Mouse (Mus musculus) large intestine, adult 2 months (tissue): ENCODE measurements around the gene Wasl. TPM values are rescaled to one million over a fixed set of nuclear protein-coding genes. Genes with fewer than 3 reads are reported as not detected.

Experiments used
- DNase-seq: peaks from one replicate; pipeline ENCODE4 v3.0.0-alpha.2; 2012; ENCODE audit warnings: low read depth, low spot score
- WGBS: fragments of 180-500 bp; shearing (Covaris S2); methylation state at CpG from one replicate; pipeline ENCODE4 v1.1.7; 2018; 5-methylcytosine and 5-hydroxymethylcytosine counted together
- polyA plus RNA-seq: library from polyadenylated mRNA; depleted of rRNA; stranded (reverse); fragments of >200 nt; gene quantifications from 2 replicates; pipeline ENCODE4 v1.2.3, GENCODE M21; 2012; rRNA removed

Gene Wasl
- polyA plus RNA-seq = 16.9 and 45.3 TPM in 2 replicates

GRCm38 (mm10) chr6:24664867-24665458, at the start of gene Wasl:
Gene Wasl (minus strand): TSS chr6:24665009.
- DNase-seq = peak; percentile 76
- under 1% methylated on average over 63 of the region's 63 CpGs for WGBS

GRCm38 (mm10) chr6:24707499-24707898, 42.7 kb upstream of the Wasl start:
- 21% methylated on average over 2 of the region's 2 CpGs for WGBS
- DNase-seq = no peak

DNA sequence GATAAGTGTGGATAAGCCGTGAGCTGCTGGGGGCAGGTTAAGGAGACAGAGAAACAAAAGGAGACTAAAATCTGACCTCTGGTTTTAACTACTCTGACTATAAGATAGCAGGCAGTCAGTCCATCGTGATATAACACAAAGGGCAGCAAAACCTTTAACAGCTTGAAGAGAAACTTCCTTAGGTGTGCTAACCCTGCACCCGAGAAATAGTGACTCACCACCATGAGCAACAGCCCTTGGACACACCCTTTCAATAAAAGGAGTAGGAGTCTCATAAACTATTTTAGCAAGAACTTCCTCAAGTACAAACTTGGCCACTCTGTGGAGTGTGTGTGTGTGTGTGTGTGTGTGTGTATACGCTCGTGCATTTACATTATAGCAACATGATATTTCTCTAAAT, 42.3 kb upstream of the Wasl start:
- WGBS = 27% methylated on average over 5 of the region's 5 CpGs
- peak; percentile 82 for DNase-seq

GRCm38 (mm10) chr6:24697216-24697615, 32.4 kb upstream of the Wasl start:
- 89% methylated on average over 5 of the region's 5 CpGs for WGBS

GRCm38 (mm10) chr6:24696117-24696516, 31.3 kb upstream of the Wasl start:
- 82% methylated on average over 4 of the region's 4 CpGs for WGBS
- no peak for DNase-seq

More at GRCm38 (mm10) chr6:24697216-24697615, 32.4 kb upstream of the Wasl start:
- no peak for DNase-seq

GRCm38 (mm10) chr6:24694455-24695410, 29.9 kb upstream of the Wasl start:
- DNase-seq = no peak
- 50% methylated on average over 11 of the region's 11 CpGs for WGBS

DNA sequence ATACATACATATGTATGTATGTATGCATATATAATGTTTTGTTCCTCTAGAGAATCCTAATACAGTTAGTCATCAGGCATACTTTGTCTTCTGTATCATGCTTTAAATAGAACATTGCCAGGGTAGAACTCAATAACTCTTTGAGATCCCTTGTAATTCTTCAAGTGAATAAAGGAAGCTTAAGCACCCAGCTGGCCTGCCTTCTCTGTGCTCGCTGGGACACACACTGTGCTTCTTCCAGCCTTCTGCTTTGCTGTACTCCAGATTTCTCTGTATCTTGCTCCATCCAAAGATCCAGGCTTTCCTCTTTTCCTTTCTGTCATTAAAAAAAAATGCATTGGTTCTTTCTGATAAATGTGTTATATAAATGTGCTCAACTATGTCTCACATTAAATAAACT, 23.1 kb upstream of the Wasl start:
- 67% methylated on average over 1 of the region's 1 CpGs for WGBS

DNA sequence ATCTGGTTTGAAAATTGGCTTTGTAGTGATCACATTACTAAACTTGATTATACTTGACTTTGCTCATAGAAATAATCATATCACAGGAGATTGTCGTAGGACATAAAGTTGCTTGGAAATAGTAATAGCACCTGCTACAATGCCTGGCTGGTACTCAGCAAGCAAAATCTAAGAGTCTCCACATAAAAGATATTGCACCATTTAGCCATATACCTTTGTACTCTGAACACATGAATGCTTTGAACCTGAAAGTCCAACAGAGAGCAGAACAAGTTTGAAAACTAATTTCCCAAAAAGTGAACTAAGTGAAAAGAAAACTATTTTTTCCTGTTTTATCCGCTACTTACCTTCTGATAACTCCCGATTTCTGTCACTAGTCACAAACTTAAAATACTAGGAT, 18.3 kb upstream of the Wasl start:
- 70% methylated on average over 3 of the region's 3 CpGs for WGBS
- no peak for DNase-seq

More for the DNA sequence above, 23.1 kb upstream of the Wasl start:
- DNase-seq = no peak

GRCm38 (mm10) chr6:24667829-24668228, 3.0 kb upstream of the Wasl start:
- 55% methylated on average over 3 of the region's 3 CpGs for WGBS
- DNase-seq = no peak

DNA sequence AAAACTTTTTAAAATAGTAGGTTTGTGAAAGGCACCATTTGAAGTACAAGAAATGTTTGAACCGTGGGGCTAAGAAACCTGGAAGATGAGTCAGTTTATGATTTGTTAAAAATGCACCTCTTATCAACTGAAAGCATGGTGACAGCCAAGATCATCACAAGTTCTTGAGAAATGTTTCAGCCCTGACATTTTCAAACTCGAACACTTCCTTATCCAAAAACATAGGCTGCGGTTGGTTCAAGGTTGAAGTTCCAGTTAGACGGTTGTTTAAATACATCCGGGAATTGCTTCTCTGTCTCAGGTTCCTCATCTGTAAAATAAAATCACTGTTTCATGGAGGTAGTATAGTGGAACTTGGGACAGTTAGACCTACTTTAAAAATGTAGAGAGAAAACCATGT, 1.4 kb upstream of the Wasl start:
- DNase-seq = no peak
- WGBS = 57% methylated on average over 5 of the region's 5 CpGs

DNA sequence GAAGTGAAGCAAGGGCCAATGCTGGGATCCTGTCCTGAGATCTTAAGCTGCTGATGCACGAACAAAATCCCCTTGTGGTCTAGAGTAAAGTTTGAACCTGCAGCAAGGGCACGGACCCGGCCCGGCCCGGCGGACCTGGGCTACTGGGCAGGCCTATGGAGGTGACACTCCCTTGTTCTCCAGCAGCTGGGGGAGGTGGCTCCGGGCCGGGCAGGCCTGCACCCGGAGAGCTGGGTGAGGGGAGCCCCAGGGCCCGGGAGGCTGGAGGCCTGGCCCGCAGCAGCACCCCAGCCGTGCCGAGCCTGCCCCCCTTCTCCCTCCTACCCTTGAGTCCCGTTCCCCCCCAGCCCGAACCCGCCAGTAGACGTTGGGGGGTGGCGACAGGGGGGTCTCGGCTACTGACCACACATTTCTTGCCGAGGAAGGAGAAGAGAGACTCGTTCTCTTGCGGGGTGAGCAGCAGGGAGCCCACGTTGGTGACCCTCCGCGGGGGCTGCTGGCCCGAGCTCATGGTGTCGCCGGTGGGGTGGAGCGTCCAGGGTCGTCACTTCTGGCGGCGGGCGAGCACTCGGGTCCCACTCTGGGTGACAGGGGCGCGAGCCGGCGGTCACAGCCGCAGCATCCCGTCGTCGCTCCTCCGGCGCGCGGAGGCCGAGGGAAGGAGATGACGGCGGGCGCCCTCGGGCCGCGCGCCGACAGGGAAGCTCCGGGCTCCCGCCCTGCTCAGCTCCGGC, 509 bp downstream of the Wasl start:
- DNase-seq = no peak
- under 1% methylated on average over 58 of the region's 58 CpGs for WGBS

DNA sequence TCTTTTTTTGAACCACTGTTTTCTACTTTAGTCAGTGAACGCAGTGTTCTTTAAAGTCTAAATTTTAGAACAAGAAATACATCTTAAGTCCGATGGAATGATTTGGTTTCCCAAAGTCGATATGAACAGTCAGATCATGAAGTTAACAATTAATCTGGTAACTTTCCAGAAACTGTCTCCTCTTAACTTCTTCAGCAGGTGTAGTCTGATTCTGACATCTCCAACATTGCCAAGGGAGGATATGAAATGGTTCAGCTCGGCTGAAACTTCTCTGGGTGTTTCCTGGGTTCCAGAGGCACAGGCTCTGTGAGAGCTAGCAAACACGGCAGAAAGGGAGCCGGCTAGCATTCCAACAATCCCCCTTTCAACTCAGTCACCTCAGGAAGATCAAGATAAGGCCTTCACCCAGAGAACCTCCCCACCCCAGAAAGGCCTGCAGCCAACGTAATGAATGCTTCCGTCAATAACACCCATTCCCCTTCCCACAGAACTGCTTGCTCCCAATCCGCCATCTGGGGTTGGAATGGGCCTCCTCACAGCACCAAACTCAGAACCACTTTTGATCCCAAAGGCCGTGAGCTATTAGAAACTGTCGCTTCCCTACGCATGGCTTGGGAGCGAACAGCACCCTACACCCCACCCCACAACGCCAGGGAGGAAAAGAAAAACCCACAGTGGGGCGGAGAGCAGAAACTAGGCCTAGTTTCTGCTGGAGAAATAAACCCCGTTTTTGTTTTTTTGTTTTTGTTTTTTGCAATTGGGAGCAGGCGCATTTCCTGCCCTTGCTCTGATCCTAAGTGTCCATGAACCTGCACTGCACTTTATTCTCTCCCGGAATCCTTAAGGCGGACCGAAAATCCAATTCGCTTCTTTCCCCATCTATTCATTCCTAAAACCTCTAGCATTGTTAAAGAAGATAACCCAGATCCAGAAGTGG, 1.3 kb downstream of the Wasl start:
- WGBS = 3% methylated on average over 21 of the region's 21 CpGs
- DNase-seq = no peak

DNA sequence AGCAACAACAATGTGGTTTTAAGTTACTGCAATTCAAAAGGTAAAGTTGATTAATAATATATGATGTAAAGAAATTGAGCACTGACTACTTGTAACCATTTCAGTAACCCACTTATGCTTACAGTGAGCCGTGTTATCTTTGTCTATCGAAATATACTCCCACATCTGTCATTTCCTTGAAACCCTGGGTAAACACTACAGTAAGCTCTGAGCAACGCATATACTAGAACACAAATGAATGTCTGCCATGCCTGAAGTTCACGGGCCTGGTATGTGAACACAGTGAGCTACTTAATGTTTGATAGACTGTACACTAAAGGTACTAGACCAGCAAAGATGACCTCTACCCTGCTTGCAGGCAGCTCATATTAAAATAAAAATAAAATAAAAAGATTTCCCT, 2.3 kb downstream of the Wasl start:
- WGBS = 11% methylated on average over 4 of the region's 4 CpGs
- no peak for DNase-seq

- 35% methylated on average over 4 of the region's 4 CpGs for WGBS
- no peak for DNase-seq
Measured at GRCm38 (mm10) chr6:24661879-24662278, 2.9 kb downstream of the Wasl start.

DNA sequence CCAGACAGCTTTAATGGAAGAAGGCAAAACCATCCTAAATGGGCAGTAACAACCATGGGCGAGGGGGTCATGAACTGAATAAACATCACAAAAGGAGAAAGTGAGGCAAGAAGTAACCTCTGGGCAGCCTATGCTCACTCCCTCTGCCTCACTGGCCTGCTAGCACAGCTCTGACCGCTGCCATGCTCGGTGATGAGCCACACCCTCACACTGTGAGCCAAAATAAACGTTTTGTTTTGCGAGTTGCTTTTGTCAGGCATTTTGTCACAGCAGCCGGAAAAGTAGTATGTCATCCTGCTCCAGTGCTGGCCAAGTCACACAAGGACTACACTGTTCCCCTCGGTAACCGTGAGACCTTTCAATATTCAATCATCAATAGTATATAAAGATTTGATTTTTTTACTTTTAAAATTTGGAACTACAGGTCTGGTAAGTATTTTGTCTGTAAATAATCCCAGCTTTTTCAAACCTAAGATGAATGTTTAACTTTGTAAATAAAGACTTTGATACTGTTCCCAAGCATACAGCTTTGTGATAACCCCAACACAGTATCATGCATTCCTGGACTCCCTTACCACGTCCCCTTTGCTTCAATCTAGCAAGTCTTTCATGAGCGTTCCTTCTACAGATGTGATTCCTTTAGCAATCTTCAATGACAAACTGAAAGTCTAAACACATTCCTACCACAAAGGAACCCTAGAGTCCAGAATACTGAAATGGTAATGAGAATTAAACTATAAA, 7.0 kb downstream of the Wasl start:
- 34% methylated on average over 10 of the region's 10 CpGs for WGBS
- no peak for DNase-seq

- WGBS = 80% methylated on average over 1 of the region's 1 CpGs
Measured at GRCm38 (mm10) chr6:24656094-24656493, 8.7 kb downstream of the Wasl start.

DNA sequence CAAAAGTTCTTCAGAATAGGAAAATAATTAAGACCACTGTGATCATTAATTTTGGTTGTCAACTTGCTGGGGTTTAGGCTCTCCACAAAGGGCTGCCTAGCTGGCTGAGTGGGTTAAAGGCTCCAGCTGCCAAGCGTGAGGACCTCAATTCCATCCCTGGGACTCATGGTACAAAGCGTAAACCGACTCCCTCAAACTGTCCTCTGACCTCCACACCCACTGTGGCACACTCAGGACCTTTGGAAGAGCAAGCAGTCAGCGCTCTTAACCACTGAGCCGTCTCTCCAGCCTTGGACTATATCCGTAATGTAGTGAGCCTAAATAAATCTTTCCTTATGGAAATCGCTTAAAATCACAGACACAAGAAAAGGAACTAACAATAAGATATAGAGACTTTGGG, 13.3 kb downstream of the Wasl start:
- WGBS = 47% methylated on average over 7 of the region's 7 CpGs
- DNase-seq = no peak

More at GRCm38 (mm10) chr6:24656094-24656493, 8.7 kb downstream of the Wasl start:
- DNase-seq = no peak

DNA sequence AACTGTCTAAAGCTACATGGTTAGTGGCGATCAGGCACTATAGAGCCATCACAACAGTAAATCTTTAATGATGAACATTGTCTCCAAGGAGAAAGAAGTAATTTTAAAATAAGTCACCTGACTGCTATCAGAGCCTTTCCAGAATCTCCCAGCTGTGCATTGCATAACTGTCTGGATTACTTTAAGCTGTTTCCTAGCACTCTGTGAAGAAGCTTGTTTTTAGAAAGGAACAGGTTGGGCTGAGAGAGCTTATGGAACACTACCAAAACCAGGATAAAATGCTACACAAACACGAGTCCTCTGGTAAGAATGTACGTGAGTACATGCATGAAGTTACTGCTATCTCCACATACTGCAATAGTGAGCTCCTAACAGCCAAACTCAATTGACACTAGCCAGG, 14.1 kb downstream of the Wasl start:
- DNase-seq = no peak
- WGBS = 75% methylated on average over 3 of the region's 3 CpGs

DNA sequence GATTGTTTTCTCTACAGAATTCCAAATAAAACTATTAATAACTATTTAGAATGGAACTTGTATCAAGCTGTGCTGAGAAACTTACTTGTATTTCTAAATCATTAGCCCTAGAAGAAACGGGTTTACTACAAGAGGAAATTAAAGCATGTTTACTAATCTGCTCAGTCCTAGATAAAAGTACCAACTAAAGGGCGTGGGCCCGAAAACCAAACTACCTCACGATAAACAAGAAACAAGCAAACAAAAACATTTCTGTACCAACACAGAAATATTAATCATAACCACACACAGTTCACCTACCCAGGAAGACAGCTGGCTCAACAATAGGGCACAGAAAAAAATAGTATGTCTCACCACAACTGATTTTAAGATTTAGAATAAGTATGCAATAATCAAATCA, 16.4 kb downstream of the Wasl start:
- no peak for DNase-seq
- WGBS = 60% methylated on average over 4 of the region's 4 CpGs
